Mouse (Mus musculus) 3134 (cell line): Measurements from ENCODE around the gene Bphl.

Experiments
- DNase-seq: peaks from one replicate; pipeline ENCODE4 v3.0.0-alpha.2; 2011; ENCODE audit warnings: low spot score; ENCODE audit not compliant: insufficient read length; ENCODE audit errors: extremely low read depth

Bphl gene

DNA sequence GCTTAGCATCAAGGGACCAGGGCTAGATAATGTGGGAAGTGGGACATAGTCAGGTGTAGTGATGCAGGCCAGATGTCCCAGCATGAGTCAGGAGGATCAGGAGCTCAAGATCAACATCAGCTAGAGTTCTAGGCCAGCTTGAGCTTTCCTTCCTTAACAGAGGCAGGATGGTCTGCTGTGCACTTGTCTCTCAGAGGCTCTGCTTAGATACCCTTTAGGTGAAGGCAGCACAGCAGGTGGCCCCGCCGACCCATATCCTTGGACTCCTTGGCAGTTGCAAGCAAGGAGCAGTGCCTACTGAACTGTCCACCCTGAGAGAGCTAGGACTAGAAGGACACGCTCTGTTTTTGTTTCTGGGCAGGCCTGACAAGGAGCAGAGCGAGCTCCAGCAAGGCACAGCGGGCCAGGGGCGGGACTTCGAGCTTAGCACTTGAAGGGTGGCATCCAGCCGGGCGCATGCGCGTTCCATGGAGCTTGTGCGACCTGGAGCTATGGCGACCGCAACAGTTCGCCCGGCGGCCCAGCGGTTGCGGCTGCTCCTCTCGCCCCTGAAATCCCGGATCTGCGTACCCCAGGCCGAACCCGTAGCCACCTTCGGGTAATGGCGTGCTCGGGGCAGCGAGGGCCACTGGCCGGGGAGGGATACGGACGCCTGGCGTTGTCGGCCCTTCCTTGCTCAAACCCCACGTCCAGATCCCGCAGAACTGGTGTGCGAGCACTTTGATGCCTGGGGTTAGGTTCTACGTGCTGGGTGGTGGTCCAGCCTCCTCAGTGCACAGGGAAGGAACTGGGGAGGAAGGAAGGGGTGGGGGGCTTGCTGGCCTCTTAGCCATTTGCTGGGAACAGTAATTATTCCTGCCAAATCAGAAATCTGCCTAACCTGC is at the start of gene Bphl:
Gene Bphl, plus strand, starts transcription at position 426 of the 884 bp plus-strand sequence.
- peak; percentile 89 for DNase-seq

DNA sequence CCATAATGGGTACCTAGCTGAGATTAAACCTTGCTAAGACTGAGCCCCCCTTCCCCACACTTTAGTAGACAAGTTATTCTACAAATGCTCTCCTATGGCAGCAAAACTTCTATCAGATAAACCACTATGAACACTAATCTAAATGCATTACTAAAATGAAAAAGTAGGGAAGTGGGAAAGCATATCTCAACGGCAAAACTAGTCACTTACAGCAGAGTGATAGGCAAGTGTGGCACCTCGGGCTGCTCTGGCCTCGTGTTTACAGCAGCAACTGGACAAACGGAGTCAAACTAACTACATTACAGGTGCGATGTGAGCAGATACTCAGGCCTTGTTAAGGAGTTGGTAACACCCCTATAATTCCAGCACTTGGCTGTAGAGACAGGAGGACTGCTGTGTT is 47.8 kb upstream of the Bphl start:
- no peak for DNase-seq

DNA sequence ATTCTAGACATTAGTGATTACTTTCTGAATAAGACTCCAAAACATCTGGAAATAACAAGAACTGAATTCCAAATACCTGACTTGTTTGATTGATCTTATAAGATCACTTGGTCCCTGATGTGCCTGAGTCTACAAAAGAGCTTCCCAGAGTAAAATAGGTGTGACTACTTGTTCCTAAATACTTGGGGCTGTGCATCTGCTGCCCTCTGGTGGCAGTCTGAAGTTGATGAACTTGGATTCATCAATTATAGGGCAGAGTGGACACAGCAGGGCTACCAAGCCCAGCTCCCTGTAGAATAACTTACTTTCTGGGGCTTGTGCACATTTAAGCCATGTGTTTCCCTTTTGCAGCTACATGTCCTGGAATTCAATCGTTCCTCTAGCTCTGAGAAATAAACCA is 42.2 kb upstream of the Bphl start:
- peak; percentile 28 for DNase-seq

DNA sequence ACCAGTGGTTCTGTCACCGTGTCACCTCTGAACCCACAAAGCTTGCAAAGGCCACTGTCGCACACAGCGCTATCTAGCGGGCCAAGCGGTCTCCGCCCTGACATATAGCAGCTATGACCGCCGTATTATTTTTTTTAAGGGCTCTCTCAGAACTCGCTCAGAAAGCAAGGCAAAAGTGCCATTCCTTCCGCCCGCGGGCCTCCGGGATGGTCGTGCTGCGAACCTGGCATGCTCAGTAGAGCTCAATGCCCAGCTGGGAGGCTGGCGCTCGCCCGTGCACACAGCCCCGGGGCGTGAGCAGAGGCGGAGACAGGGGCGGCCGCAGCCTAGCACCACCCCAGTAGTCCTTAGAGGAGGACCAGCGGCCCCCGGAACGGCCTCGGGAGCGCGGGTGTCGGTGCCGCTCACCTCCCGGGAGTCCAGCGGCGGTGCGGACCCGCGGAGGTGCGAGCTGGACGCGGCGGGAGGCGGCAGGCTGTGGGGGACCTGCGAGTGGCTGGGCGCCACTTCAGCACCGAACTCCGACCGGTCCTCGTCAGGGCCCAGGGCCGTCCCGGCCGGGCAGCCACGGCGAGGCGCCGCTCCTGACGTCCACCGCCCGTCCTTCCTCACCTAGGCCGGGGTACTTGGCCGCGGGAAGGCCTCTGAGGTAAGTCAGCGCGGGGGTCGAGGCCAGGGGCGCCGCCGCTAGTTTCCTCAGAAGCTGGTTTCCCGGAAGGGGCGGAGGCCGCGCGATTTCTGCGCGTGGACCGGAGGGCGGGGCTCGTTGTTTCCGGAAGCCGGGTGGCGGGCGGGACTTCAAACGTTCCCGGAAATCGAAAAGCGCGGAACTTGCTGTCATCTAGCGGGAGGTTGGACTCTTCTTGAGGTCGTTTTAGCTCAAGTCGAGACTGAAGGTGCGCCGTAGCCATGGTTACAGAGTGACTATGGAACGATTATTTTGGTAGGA is 35.1 kb upstream of the Bphl start, which contains the start of the genes Ripk1 and Serpinb6a:
Gene Ripk1, plus strand, starts transcription at position 306 of the 949 bp plus-strand sequence.
Gene Serpinb6a, minus strand, starts transcription at position 737 of the 949 bp plus-strand sequence.
- DNase-seq = peak; percentile 91

DNA sequence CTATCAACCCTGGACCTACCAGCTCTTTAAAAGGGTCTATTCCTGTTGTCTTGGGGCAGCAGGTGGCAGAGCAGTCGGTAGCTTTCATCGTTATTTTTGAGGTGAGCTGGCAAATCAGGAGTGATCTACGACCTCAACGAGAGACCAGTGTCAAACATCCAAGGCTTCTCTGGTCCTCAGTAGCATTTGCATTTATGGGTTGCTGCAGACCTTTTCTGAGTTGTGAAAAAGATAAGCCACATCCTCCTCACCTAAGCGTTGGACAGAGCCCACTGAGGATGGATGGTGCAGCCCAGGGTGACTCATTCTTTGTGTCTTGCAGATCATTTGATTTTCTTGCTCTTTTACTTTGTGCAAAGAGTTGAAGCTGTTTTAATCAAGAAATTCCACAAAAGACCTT is 34.3 kb upstream of the Bphl start:
- DNase-seq = no peak

DNA sequence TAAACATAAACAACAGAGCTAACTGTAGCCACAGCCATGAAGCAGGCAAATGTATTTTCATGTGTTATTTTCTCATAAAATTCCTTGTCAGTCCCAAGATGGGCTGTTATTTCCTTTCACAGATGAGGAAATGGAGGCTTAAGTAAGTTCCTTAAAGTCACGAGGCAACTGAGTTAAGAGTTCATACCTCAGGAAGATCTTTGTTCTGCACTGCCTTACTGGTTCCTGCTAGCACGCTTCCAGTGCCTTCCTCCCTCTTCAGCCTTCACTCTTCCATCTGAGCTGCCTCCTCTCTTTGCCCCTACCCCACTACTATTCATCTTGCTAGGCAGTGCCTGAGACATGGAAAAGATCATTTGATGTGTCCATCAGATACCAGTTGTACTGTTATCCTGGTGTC is 30.2 kb upstream of the Bphl start:
- no peak for DNase-seq

DNA sequence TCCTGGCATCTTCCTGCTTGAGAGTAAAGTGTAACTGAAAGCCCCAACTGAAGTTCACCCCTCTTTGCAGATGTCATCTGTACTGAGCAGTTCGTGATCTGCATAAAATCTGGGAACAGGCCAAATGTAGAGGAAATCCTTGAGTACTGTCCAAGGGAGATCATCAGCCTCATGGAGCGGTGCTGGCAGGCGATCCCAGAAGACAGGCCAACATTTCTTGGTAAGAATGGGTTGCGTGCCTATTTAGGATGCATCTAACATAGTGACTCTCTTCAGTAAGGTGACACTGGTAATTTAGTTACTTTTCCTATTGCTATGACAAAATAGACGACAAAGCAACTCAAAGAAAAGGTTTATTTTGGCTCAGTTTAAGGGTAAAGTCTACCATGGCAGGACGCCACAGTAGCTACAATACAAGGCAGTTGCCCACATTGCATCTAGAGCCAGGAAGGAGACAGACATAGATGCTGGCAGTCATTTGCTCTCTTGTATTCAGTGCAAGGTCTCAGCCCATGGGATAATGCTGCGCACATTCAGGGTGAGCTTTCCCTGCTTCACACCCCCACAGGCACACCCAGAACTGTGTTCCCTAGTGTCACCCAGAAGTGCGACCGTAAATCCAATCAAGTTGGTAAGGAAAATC is 20.3 kb upstream of the Bphl start:
- DNase-seq = no peak

DNA sequence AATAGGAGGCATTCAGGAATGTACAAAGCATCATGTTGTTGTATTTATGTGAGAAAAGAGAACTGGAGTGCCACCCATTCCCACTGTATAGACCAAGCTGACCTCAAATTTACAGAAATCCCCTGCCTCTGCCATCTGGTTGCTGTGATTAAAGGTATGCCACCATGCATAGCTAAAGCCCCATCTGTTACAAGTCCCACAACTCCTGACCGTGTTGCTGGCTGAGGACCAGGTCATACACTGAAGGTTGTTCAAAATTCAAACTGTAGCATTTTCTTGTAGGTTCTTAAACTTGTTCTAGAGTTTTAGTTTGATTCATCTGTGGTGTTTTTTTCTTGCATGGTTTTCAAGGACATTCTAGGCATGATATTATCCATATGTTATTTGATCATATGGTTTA is 18.9 kb upstream of the Bphl start:
- no peak for DNase-seq

DNA sequence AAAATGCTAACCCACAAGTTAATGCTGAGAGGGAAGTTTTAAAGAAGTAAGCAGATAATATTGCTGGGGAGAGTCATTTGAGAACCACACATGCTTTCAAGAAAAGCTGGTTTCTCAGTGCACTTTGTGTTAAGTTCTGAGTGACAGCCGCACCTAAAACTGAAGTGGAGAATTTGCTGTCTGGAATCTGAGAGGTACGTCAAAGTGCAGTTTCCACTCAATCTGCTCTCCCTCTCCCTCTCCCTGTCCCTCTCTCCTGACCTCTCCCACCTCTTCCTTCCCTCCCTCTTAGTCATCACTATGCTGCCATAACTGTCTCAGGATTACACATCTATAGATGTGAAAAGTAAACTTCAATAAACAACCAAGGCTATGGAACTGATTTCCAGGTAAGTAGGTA is 15.4 kb upstream of the Bphl start:
- no peak for DNase-seq

DNA sequence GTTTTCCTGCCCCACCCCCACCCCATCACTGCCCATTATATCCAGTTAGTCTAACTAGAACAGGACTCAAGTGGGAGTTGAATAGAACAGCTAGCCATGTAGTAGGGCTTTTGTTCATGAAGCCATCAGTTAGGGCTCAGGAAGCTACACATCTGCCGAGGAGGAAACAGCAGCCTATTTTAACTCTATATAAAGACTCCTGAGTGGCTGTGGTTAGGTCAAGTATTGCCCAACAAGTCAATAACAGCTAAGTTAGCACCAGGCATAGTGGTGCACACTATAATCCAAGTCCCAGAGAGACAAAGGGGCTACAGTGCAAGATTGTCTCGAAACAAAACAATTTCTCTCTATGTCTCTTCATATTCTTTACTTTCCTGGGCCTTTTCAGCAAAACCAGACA is 5.4 kb upstream of the Bphl start:
- DNase-seq = no peak

DNA sequence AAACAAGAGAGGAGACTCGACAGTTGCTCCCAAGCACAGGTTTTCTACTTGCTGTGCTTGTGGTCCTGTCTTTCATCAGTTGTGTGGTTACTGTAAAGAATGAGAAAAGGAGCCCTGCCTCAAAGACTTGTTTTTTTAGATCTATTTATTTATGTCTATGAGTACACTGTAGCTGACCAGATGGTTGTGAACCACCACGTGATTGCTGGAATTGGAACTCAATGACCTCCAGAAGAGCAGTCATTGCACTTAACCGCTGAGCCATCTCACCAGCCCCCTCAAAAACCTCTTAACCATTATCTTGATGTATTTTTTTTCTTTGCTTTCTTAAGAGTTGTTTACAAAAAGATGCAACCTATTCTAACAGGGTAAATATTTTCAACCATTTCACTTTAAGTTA is 2.0 kb upstream of the Bphl start:
- no peak for DNase-seq

DNA sequence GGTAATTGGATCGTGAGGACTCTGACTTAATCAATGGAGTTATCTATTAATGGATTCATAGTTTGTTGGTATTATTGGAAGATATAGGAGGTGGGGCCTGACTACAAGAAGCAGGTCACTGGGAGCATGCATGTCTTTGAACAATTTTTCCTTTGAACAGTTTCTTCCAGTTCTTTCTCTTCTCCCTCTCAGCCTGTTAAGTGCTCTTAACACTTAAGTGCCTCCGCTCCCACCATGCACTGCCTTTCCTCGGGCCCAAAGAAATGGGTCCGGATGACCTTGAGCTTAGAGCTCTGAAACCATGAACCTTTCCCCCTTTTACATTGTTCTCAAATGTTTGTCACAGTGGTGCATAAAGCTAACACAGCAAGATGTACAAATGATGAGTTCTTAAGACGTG is 671 bp upstream of the Bphl start:
- no peak for DNase-seq

DNA sequence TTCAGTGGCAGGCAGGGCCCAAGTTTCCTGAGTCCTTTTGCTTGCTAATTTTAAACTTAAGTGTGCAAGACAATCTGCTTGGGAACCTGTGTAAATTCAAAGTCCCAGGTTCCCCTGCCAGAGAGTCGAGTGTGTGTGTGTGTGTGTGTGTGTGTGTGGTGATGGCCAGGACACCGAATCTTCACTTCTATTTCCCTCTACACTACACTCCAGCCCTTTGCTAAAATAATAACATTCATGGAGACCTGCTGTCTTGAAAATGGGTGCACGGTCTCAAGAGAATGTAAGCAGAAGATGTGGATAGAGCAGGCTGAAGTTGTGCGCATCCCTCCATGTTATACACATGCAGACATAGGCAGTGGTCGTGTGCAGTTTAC is 647 bp downstream of the Bphl start:
- DNase-seq = no peak

DNA sequence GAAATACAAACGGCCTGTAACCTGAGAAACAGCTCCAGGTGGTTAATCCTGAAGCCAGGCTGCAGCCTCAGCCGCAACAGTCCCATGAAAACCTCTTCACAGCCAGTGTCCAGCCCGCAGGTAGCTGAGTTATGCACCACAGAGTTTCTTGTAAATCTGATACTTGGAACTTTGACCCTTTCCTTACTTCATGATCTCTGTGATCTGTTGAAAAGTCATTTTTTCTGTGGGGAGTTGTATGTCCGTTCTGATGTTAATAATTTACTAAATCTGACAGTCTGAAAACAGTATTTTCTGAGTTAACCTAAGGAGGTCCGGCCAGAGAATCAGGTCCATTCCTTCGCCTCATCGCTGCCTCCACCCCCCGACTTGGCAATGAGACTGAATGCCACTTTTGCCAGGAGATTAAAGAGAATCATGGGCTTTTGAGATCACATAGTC is 1.5 kb downstream of the Bphl start:
- DNase-seq = no peak

DNA sequence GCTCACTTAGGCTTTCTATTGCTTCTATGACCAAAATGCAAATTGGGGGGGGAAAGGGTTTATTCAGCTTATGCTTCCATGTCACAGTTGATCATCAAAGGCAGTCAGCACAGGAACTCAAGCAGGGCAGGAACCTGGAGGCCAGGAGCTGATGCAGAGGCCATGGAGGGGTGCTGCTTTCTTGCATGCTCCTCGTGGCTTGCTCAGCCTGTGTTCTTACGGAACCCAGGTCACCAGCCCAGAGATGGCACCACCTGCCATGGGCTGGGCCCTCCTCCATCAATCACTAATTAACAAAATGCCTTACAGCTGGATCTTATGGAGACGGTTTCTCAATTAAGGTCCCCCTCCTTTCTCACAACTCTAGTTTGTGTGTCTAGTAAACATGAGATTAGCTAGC is 2.7 kb downstream of the Bphl start:
- DNase-seq = no peak

DNA sequence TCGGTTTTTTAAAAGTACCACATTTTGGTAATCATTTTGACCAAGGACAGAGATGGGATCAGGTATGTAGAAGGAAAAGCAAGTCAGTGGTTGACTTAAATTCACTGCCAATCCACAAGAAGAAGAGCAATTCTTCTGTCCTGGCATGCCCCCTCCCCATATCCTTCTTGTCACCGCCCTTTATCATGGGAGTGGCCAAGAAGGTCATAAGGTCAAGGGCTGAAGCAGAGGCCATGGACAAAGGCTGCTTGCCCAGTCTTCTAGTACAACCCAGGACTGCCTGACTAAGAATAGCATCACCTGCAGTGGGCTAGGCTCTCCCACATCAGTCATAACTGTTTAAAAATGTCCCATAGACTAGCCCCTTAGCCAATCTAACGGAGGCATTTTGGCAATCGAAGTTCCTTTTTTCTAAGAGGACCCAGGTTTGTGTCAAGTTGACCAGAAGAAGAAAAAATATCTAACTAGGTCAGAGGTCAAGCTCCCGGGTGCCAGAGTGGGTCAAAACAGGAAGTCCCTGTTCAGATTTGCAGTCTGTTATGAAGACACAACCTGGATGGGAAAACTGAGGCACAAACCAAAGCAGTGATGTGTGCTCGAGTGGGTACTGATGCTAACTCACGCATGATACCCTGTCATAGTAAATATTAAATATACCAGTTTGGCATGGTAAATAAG is 6.5 kb downstream of the Bphl start:
- no peak for DNase-seq

DNA sequence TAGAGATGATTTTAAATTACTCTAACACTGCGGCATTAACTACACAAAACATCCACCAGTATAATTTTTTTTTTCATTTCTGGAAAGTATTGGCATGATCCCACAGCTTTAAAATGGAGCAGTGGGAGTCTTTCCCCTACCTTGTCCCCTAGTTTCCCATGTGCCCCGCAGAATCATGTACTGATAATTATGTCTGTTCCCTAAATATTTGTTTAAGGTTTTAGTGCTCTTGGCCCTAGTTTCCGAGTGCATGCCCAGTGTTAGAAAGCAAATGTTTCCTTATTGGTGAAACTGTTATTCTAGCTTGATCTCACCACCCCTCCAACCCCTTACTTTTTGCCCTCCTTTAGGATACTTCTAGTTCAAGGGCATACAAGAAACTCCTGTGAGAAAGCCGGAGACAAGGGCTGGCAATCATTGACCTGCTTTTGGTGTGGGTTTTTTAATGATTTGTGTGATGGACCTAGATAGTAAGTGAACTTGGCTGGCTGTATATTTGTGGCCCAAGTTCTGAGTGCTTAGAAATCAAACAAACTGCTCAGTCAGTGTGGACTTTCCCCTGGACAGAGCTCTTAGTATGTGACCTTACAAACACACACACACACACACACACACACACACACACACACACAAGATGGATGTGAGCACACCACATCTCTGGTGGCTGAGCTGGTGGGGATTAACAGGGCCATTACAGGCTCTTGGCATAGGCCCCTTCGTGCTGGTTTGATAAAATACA is 8.3 kb downstream of the Bphl start:
- DNase-seq = no peak

DNA sequence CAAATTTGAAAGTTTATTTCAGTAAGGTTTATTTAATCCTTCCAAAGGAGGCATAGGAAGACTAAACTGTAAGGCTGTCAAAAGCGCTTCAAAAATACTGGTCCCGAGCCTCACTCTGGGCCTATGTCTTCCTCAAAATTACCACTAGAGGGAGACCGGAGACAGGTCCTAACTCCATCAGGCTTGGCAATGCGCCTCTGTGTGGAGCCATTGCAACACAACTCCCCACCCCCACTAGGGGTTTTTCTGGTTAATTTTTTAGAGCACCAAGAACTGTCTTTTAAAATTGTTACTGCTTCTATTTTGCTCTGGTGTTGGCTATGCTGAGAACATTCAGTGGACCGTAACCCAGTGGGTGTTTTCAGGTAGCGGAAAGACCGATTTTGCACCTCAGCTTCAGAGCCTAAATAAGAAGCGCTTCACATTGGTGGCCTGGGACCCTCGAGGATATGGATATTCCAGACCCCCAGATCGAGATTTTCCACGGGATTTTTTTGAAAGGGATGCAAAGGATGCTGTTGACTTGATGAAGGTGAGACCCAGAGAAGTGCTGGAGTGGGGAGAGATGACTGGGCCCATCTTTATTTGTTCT is 9.1 kb downstream of the Bphl start:
- DNase-seq = peak; percentile 17

DNA sequence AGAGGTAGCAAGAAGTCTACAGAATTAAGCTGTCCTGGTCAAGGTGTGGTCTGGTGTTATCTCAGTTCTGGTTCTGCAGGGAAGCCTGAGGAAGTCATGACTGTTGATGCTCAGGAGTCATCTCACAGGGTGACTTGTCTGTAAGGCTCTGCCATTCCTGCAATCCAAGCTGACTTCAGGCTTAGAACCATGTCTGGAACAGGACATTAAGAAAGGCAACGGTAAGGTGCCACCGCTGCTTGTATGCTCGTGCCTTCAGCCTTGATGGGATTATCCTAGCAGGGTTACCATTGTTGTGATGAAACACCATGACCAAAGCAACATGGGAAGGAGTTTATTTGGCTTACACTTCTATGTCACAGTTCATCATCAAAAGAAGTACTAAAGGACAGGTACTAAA is 10.1 kb downstream of the Bphl start:
- DNase-seq = no peak
